Mouse (Mus musculus) liver, adult 2 months (tissue): ENCODE results near the gene Kcnh7. TPM values are rescaled to one million over a fixed set of nuclear protein-coding genes. Genes with fewer than 3 reads are reported as not detected.
A peak's percentile ranks its signal among the peaks of the same experiment; 100 is the strongest.

ENCODE experiments used
- DNase-seq: peaks from one replicate; pipeline ENCODE4 v3.0.0-alpha.2; 2011; ENCODE audit warnings: low read depth, low spot score; ENCODE audit errors: extremely low read depth
- H3K27ac ChIP-seq: fragments of 200-500 bp; replicated peaks from 2 replicates; pipeline ENCODE4 v1.5.1; 2012; ENCODE audit warnings: low read depth, mild to moderate bottlenecking, control low read depth, inconsistent platforms, low read length; ENCODE audit not compliant: insufficient read depth
- H3K27me3 ChIP-seq: fragments of 200-500 bp; 2 replicates; pipeline ENCODE4 v1.6.1; 2012; ENCODE audit warnings: mild to moderate bottlenecking, moderate library complexity, low read length, inconsistent platforms; ENCODE audit not compliant: control insufficient read depth, insufficient read depth
- H3K36me3 ChIP-seq: fragments of 200-500 bp; 2 replicates; pipeline ENCODE4 v1.6.1; 2012; ENCODE audit warnings: low read length, inconsistent platforms; ENCODE audit not compliant: control insufficient read depth, insufficient read depth
- H3K4me1 ChIP-seq: fragments of 200-500 bp; 2 replicates; pipeline ENCODE4 v1.6.1; 2011; ENCODE audit warnings: low read length; ENCODE audit not compliant: control insufficient read depth, insufficient read depth
- H3K4me3 ChIP-seq: fragments of 200-500 bp; 2 replicates; pipeline ENCODE4 v1.5.1; 2011; ENCODE audit warnings: low read depth, mild to moderate bottlenecking, control low read depth, low read length, moderate library complexity; ENCODE audit not compliant: insufficient read depth
- H3K79me2 ChIP-seq: fragments of 200-500 bp; 2 replicates; pipeline ENCODE4 v1.6.1; 2012; ENCODE audit warnings: inconsistent platforms, mild to moderate bottlenecking, low read length, moderate library complexity; ENCODE audit not compliant: control insufficient read depth, insufficient read depth
- H3K9ac ChIP-seq: fragments of 200-500 bp; 2 replicates; pipeline ENCODE4 v1.6.1; 2012; ENCODE audit warnings: low read depth, mild to moderate bottlenecking, control low read depth, inconsistent platforms, low read length
- CTCF ChIP-seq: fragments of 200-500 bp; IDR thresholded peaks from 2 replicates; pipeline ENCODE4 v1.5.1; 2011; ENCODE audit warnings: low read depth, low read length, control low read depth
- POLR2A ChIP-seq: fragments of 200-500 bp; IDR thresholded peaks from 2 replicates; pipeline ENCODE4 v1.6.1; 2011; ENCODE audit warnings: low read length, control low read depth; ENCODE audit not compliant: insufficient read depth; ENCODE audit errors: extremely low read depth
- WGBS: fragments of 180-500 bp; shearing (Covaris S2); methylation state at CpG from one replicate; pipeline ENCODE4 v1.1.7; 2018; 5-methylcytosine and 5-hydroxymethylcytosine counted together
- polyA plus RNA-seq: library from polyadenylated mRNA; depleted of rRNA; stranded (reverse); fragments of >200 nt; gene quantifications from 2 replicates; pipeline ENCODE4 v1.2.3, GENCODE M21; 2012; rRNA removed
- total RNA-seq: library from RNA; depleted of rRNA; stranded (reverse); fragments of >200 nt; gene quantifications from 2 replicates; pipeline ENCODE4 v1.2.3, GENCODE M21; 2014; rRNA removed

Kcnh7 gene
- total RNA-seq: not detected in 2 replicates
- polyA plus RNA-seq: not detected in 2 replicates

GRCm38 (mm10) chr2:63183563-63184545 is at the start of gene Kcnh7:
Gene Kcnh7 (minus strand): TSS chr2:63184287.
- no peak for TF ChIP-seq CTCF
- no peak for TF ChIP-seq POLR2A
- peak; percentile 13 for DNase-seq
- no peaks in the 10 kb centered on the region for H3K4me1 ChIP-seq
- H3K9ac ChIP-seq: no peak within 1 kb of the TSS
- no peaks in the 10 kb centered on the region for H3K27me3 ChIP-seq
- H3K27ac ChIP-seq: no peak within 1 kb of the TSS
- H3K4me3 ChIP-seq: no peak within 1 kb of the TSS
- no peaks in the 10 kb centered on the region for H3K79me2 ChIP-seq
- no peaks in the 10 kb centered on the region for H3K36me3 ChIP-seq
- 4% methylated on average over 49 of the region's 49 CpGs for WGBS

GRCm38 (mm10) chr2:63207435-63207834 is 23.3 kb upstream of the Kcnh7 start:
- H3K79me2 ChIP-seq: no peaks in the 10 kb centered on the region
- no peaks in the 10 kb centered on the region for H3K36me3 ChIP-seq
- no peaks in the 10 kb centered on the region for H3K4me1 ChIP-seq
- no peaks in the 10 kb centered on the region for H3K27me3 ChIP-seq
- WGBS: 69% methylated on average over 3 of the region's 3 CpGs
- TF ChIP-seq POLR2A (no peak), CTCF (no peak)
- no peak overlapping the region for H3K27ac ChIP-seq
- no peak for DNase-seq
- H3K9ac ChIP-seq: no peak overlapping the region
- no peak overlapping the region for H3K4me3 ChIP-seq

- TF ChIP-seq CTCF (no peak), POLR2A (no peak)
- Histone ChIP-seq H3K36me3 (no peaks in the 10 kb centered on the region), H3K27me3 (no peaks in the 10 kb centered on the region), H3K4me1 (no peaks in the 10 kb centered on the region), H3K27ac (no peak overlapping the region), H3K4me3 (no peak overlapping the region), H3K9ac (no peak overlapping the region), H3K79me2 (no peaks in the 10 kb centered on the region)
- DNase-seq: peak; percentile 20
- 3% methylated on average over 2 of the region's 2 CpGs for WGBS
These were observed 1.9 kb upstream of the Kcnh7 start for GRCm38 (mm10) chr2:63186014-63186413.

GRCm38 (mm10) chr2:63184551-63185430 is 704 bp upstream of the Kcnh7 start:
- Histone ChIP-seq H3K9ac (no peak overlapping the region), H3K4me3 (no peak overlapping the region), H3K4me1 (no peaks in the 10 kb centered on the region), H3K36me3 (no peaks in the 10 kb centered on the region), H3K27me3 (no peaks in the 10 kb centered on the region), H3K27ac (no peak overlapping the region), H3K79me2 (no peaks in the 10 kb centered on the region)
- peak; percentile 13 for DNase-seq
- TF ChIP-seq POLR2A (no peak), CTCF (no peak)
- 4% methylated on average over 15 of the region's 15 CpGs for WGBS

GRCm38 (mm10) chr2:63153701-63154100 is 30.4 kb downstream of the Kcnh7 start:
- H3K4me3 ChIP-seq: no peak overlapping the region
- H3K27ac ChIP-seq: no peak overlapping the region
- no peaks in the 10 kb centered on the region for H3K4me1 ChIP-seq
- TF ChIP-seq CTCF (no peak), POLR2A (no peak)
- no peak for DNase-seq
- no peaks in the 10 kb centered on the region for H3K79me2 ChIP-seq
- no peaks in the 10 kb centered on the region for H3K27me3 ChIP-seq
- no peak overlapping the region for H3K9ac ChIP-seq
- H3K36me3 ChIP-seq: no peaks in the 10 kb centered on the region
